Mouse (Mus musculus): ENCODE measurements around the gene Syde2. TPM values are rescaled to one million over a fixed set of nuclear protein-coding genes. Genes with fewer than 3 reads are reported as not detected.
A peak's percentile ranks its signal among the peaks of the same experiment; 100 is the strongest.

Syde2 gene
- total and polyA plus RNA-seq, 3 experiments, result 12.4 to 24.1 TPM; not detected in 1

DNA sequence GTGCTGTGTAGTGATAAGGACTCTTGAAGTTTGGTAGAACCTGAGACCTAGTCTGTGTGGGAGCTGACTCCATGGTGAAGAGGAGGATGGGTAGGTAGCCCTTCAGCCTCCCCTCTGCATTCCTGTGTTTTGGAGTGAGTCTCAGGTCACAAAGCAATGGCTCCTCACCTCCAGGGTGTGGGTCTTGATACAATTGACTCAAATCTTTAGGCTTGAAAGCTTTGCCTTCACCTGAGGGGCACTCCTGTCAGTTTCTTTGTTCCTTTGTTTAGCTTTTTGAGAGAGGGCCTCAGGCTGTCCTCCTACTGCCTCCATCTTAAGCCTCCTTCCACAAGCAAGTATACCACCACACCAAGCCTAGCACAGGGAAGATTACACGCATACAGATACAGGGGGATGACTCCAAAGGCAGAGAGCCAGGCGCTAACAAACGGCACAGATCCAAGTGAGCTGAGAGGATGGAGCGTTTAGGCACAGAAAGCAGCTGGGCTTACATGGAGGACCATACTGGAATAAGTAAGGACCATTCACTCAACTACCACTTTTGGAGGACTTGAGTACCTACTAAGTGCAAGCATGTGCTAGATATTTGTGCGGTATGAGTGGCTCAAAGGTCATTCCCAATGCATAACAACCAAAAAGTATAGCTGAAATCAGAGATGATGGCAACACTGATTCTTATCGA lies 1.2 kb upstream of the Syde2 start:
- Histone ChIP-seq H3K4me1 (ENCODE audit: control insufficient read depth in 1 of 2, insufficient read depth in 2 of 2, low read length in 2 of 2) (peaks cover under 1 to 3% of the 10 kb centered on the region in 2 experiments; a peak in 3 of 4 replicates), H3K27me3 (ENCODE audit: control insufficient read depth in 1 of 2, insufficient read depth in 2 of 2, low read length in 2 of 2) (peaks cover 0 to 3% of the 10 kb centered on the region in 2 experiments; a peak in 2 of 4 replicates), H3K9ac (ENCODE audit: control insufficient read depth, low read depth, low read length, poor library complexity, severe bottlenecking) (no peak overlapping the region), H3K27ac (ENCODE audit: control insufficient read depth, low read depth, low read length) (no peak overlapping the region), H3K79me2 (ENCODE audit: control insufficient read depth, insufficient read depth, low read length, poor library complexity) (peaks cover 29% of the 10 kb centered on the region), H3K9me3 (replicated peaks; ENCODE audit: insufficient read depth, low read length) (no peaks in the 10 kb centered on the region), H3K36me3 (ENCODE audit: control insufficient read depth in 1 of 2, insufficient read depth in 2 of 2, low read length in 2 of 2) (peaks cover 0 to 5% of the 10 kb centered on the region in 2 experiments; a peak in 2 of 4 replicates), H3K4me3 (ENCODE audit: control insufficient read depth in 1 of 2, insufficient read depth in 1 of 2, low read depth in 2 of 2, low read length in 2 of 2) (no peak overlapping the region)
- peak; percentile 82 for TF ChIP-seq ZKSCAN1 (IDR thresholded peaks at IDR 0.05; ENCODE audit: low read depth, low read length)
- no peak for TF ChIP-seq ELF1 (IDR thresholded peaks at IDR 0.05; ENCODE audit: low read depth, low read length)
- no peak for DNase-seq (ENCODE audit: low read depth, low spot score)

- TF ChIP-seq TCF12 (IDR thresholded peaks at IDR 0.05; ENCODE audit: low read depth, low read length) (0 out of 2 replicates have a peak, but pooled peaks have one; percentile 2), MYC (IDR thresholded peaks at IDR 0.05; ENCODE audit: low read depth, low read length) (0 out of 2 replicates have a peak, but pooled peaks have one; percentile 11), POLR2A (IDR thresholded peaks at IDR 0.05; ENCODE audit: control insufficient read depth in 1 of 2, insufficient read depth in 1 of 2, low read depth in 1 of 2, low read length in 2 of 2, poor library complexity in 1 of 2) (peak in 1 of 2 experiments; percentile 54; a peak in 2 of 4 replicates), MAX (IDR thresholded peaks at IDR 0.05; ENCODE audit: low read length) (peak; percentile 43; the same call in 1 of the 2 replicates), HCFC1 (IDR thresholded peaks at IDR 0.05; ENCODE audit: low read depth, low read length) (0 out of 2 replicates have a peak, but pooled peaks have one; percentile 27), SMC3 (IDR thresholded peaks at IDR 0.05; ENCODE audit: low read depth, low read length) (no peak), GATA1 (IDR thresholded peaks at IDR 0.05; ENCODE audit: low read depth, low read length) (no peak), MAZ (IDR thresholded peaks at IDR 0.05; ENCODE audit: low read depth, low read length) (peak; percentile 22; the same call in 1 of the 2 replicates), NRF1 (IDR thresholded peaks at IDR 0.05; ENCODE audit: insufficient read depth, low read depth, low read length, poor library complexity, severe bottlenecking) (peak; percentile 33; the same call in 1 of the 2 replicates), NELFE (IDR thresholded peaks at IDR 0.05; ENCODE audit: low read depth, low read length) (peak; percentile 41; the same call in 1 of the 2 replicates), BHLHE40 (IDR thresholded peaks at IDR 0.05; ENCODE audit: borderline replicate concordance, low read depth, low read length) (peak; percentile 66; the same call in 1 of the 2 replicates), ZMIZ1 (IDR thresholded peaks at IDR 0.05; ENCODE audit: low read depth, low read length) (peak; percentile 37; the same call in 1 of the 2 replicates), EP300 (IDR thresholded peaks at IDR 0.05; ENCODE audit: low read depth in 1 of 2, low read length in 2 of 2) (no peak), UBTF (IDR thresholded peaks at IDR 0.05; ENCODE audit: borderline replicate concordance, insufficient read depth, low read depth, low read length) (peak; percentile 85; the same call in 1 of the 2 replicates)
- Histone ChIP-seq H3K36me3 (ENCODE audit: control insufficient read depth in 1 of 2, insufficient read depth in 2 of 2, low read length in 2 of 2) (peaks cover 0 to 17% of the 10 kb centered on the region in 2 experiments; a peak in 3 of 4 replicates), H3K79me2 (ENCODE audit: control insufficient read depth, insufficient read depth, low read length, poor library complexity) (peaks cover 44% of the 10 kb centered on the region), H3K4me1 (ENCODE audit: control insufficient read depth in 1 of 2, insufficient read depth in 2 of 2, low read length in 2 of 2) (peaks cover 8 to 13% of the 10 kb centered on the region in 2 experiments; a peak in 3 of 4 replicates), H3K27ac (ENCODE audit: control insufficient read depth, low read depth, low read length) (peak overlapping the region; percentile 65), H3K4me3 (ENCODE audit: control insufficient read depth in 1 of 2, insufficient read depth in 1 of 2, low read depth in 2 of 2, low read length in 2 of 2) (peak overlapping the region; percentile 74 to 84), H3K9me3 (replicated peaks; ENCODE audit: insufficient read depth, low read length) (no peaks in the 10 kb centered on the region), H3K9ac (ENCODE audit: control insufficient read depth, low read depth, low read length, poor library complexity, severe bottlenecking) (peak overlapping the region; percentile 96), H3K27me3 (ENCODE audit: control insufficient read depth in 1 of 2, insufficient read depth in 2 of 2, low read length in 2 of 2) (peaks cover 0 to 3% of the 10 kb centered on the region in 2 experiments; a peak in 1 of 4 replicates)
- peak; percentile 84 for DNase-seq (ENCODE audit: low read depth, low spot score)
Observed at GRCm38 (mm10) chr3:145987970-145988683, 457 bp downstream of the Syde2 start.
